Mouse (Mus musculus) layer of hippocampus, adult 8-10 months (tissue): ENCODE measurements around the gene Tns1. TPM values are rescaled to one million over a fixed set of nuclear protein-coding genes. Genes with fewer than 3 reads are reported as not detected.
A peak's percentile ranks its signal among the peaks of the same experiment; 100 is the strongest.

Source experiments
- DNase-seq, 2 experiments: peaks; one replicate each; pipeline ENCODE4 v3.0.0; 2022; ENCODE audit warnings: low spot score in 2 of 2
- total RNA-seq, 4 experiments: library from RNA; stranded (reverse); gene quantifications; 2 replicates each; pipeline ENCODE4 v1.2.4; 2022

Gene Tns1
- total RNA-seq, 4 experiments from 2014 or later: 44.4 to 54.8 (median 47.4) TPM

GRCm38 (mm10) chr1:73862323-73863073 is 261.8 kb downstream of the Tns1 start:
- DNase-seq: peak in 1 of 2 experiments; percentile 23

DNA sequence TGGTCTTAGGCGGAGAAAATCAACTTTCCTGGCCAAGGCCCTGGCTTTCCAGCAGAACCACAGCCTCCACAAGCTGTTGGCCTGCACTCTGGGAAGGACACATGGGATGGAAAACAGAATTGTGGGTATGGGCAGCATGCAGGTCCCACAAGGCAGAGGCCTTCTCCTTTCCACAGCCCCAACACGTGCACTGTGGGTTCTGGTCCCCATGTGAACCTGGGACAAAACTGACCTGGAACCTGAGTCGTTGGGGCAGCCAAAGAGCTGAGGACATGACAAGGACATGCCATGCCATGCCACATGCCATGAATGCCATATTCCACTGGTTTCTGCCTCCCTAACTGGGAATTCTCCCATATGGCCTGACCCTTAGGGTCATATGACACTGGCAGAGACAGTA is 263.8 kb downstream of the Tns1 start:
- no peak for DNase-seq

Other genes with a start within 250 kb of the Tns1 start
- under 1 TPM in 1 of 4 experiments, not detected in 3; 0.25 TPM for gene Rufy4, start 1.1 kb upstream of the Tns1 start, total RNA-seq
- gene Cxcr2, start 29.5 kb upstream of the Tns1 start, total RNA-seq: not detected
- under 1 TPM in 1 of 4 experiments, not detected in 3; 0.34 TPM for gene Cxcr1, start 70.2 kb upstream of the Tns1 start, total RNA-seq
- 100 to 1,000 TPM; 324 to 350 (median 341) TPM for gene Arpc2, start 111.6 kb upstream of the Tns1 start, total RNA-seq
- gene Gpbar1, start 154.1 kb upstream of the Tns1 start, total RNA-seq: not detected
- 100 to 1,000 TPM; 150 to 159 (median 154) TPM for gene Aamp, start 160.3 kb upstream of the Tns1 start, total RNA-seq
- 100 to 1,000 TPM; 170 to 190 (median 177) TPM for gene Pnkd, start 160.5 kb upstream of the Tns1 start, total RNA-seq
- gene Tmbim1, start 181.2 kb upstream of the Tns1 start, total RNA-seq: 10 to 100 TPM; 24.9 to 37.2 (median 33.3) TPM
- gene Catip, start 237.7 kb upstream of the Tns1 start, total RNA-seq: 1 to 10 TPM; 1.7 to 3.3 (median 2.2) TPM